Mouse (Mus musculus): ENCODE measurements around the gene Zfp672.

DNA sequence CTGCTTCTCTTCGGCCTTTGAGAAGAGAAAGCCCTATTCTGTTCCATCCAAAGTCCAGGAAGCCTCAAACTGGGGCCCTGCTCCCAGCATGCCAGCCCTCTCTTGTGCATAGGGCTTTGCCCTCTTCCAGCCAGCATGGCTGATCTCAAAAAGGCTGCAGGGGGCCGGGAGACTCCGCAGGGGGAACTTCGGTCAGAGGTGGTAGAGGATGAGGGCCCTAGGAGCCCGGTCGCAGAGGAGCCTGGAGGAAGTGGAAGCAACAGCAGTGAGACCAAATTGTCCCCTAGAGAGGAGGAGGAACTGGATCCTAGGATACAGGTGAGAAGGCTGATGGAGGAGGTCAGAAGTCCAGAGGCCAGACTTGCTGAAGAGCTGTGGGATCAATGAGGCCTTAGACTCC, 1.4 kb upstream of the Zfp672 start:
- TF ChIP-seq POLR2A (IDR thresholded peaks at IDR 0.05; ENCODE audit: low read depth, low read length) = no peak
- no peak for TF ChIP-seq SIN3A (IDR thresholded peaks at IDR 0.05; ENCODE audit: low read length)
- TF ChIP-seq USF1 (IDR thresholded peaks at IDR 0.05; ENCODE audit: low read depth, low read length) = no peak
- TF ChIP-seq JUND (conservative IDR thresholded peaks at IDR 0.05; ENCODE audit: low read depth, low read length) = no peak
- TF ChIP-seq CTCF (conservative IDR thresholded peaks at IDR 0.05 in 1 of 2, IDR thresholded peaks at IDR 0.05 in 1 of 2; ENCODE audit: low read depth in 2 of 2, low read length in 2 of 2) = no peak
- TF ChIP-seq MYC (IDR thresholded peaks at IDR 0.05; ENCODE audit: low read depth, low read length) = no peak
- TF ChIP-seq NRF1 (IDR thresholded peaks at IDR 0.05; ENCODE audit: low read depth, low read length) = no peak
